Mouse (Mus musculus): ENCODE measurements at regions not wholly inside any gene's neighbourhood (a gene's known extent, or its start where the extent isn't known, plus 50 kb on each side); places are given as distances from the start of the nearest gene placed in this dataset.
"Not testable (repeated sequence)": the region's sequence is repeated elsewhere in the genome, so short reads cannot be mapped to it uniquely, and the experiment has no call there.

DNA sequence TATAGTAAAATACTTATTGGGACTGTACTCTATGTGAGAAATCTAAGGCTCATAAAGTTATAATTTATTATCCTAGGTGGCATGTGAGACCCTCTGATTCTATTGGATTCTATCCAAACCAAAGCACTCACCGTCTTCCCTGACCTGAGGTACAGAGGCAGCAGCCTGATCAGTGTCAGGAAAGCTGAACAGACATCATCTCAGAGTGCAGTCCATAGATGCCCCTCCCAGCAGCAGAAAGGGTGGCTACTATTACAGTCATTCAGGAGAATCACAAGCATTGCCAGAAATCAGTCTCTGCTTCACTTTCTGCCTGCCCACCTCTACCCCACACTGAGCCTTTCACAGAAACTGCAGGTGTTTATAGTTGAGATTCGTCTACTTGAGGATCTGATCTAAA, 1854.9 kb downstream of the 9330182O14Rik start:
- Histone ChIP-seq H3K4me3 (ENCODE audit: low read depth, low read length) (no peak overlapping the region), H3K9ac (no peak overlapping the region), H3K36me3 (ENCODE audit: insufficient read depth) (no peaks in the 10 kb centered on the region), H3K27me3 (ENCODE audit: insufficient read depth, low read length) (no peaks in the 10 kb centered on the region), H3K9me3 (ENCODE audit: low read depth, low read length) (no peaks in the 10 kb centered on the region), H3K4me2 (no peak overlapping the region), H3K27ac (ENCODE audit: low read depth) (no peak overlapping the region), H3K4me1 (ENCODE audit: insufficient read depth) (no peaks in the 10 kb centered on the region)
- TF ChIP-seq CTCF (IDR thresholded peaks at IDR 0.05; ENCODE audit: low read depth), result no peak
- 47% methylated on average over 2 of the region's 2 CpGs for WGBS
- DNase-seq, result no peak
- ATAC-seq (ENCODE audit: insufficient read depth), result no peak

DNA sequence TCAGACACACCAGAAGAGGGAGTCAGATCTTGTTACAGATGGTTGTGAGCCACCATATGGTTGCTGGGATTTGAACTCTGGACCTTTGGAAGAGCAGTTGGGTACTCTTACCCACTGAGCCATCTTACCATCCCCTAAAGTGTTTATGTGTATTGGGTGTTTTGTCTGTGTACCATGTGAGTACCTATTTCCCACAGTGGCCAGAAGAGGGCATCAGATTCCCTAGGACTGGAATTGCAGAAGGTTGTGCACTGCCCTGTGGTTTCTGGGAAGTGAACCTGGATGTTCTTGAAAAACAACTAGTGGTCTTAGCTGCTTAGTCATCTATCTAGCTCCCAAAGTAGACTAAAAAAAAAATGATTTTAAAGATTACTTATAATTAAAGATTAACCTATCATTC, 1857.7 kb downstream of the 9330182O14Rik start:
- H3K4me2 ChIP-seq, result no peak overlapping the region
- H3K27ac ChIP-seq (ENCODE audit: low read depth), result no peak overlapping the region
- no peak overlapping the region for H3K4me3 ChIP-seq (ENCODE audit: low read depth, low read length)
- no peaks in the 10 kb centered on the region for H3K4me1 ChIP-seq (ENCODE audit: insufficient read depth)
- no peak overlapping the region for H3K9ac ChIP-seq
- H3K9me3 ChIP-seq (ENCODE audit: low read depth, low read length), result no peaks in the 10 kb centered on the region
- ATAC-seq (ENCODE audit: insufficient read depth) (no peak), DNase-seq (no peak)
- no peaks in the 10 kb centered on the region for H3K36me3 ChIP-seq (ENCODE audit: insufficient read depth)
- peak; percentile 17; the same call in 1 of the 2 replicates for TF ChIP-seq CTCF (IDR thresholded peaks at IDR 0.05; ENCODE audit: low read depth)
- H3K27me3 ChIP-seq (ENCODE audit: insufficient read depth, low read length), result no peaks in the 10 kb centered on the region

- not testable (repeated sequence) for H3K4me2 ChIP-seq; H3K27ac ChIP-seq (ENCODE audit: low read depth); DNase-seq; H3K9ac ChIP-seq; H3K4me1 ChIP-seq (ENCODE audit: insufficient read depth); H3K36me3 ChIP-seq (ENCODE audit: insufficient read depth); ATAC-seq (ENCODE audit: insufficient read depth); H3K4me3 ChIP-seq (ENCODE audit: low read depth, low read length); H3K27me3 ChIP-seq (ENCODE audit: insufficient read depth, low read length); H3K9me3 ChIP-seq (ENCODE audit: low read depth, low read length)
- WGBS, result 94% methylated on average over 12 of the region's 12 CpGs
These were observed 1898.1 kb downstream of the 9330182O14Rik start for GRCm38 (mm10) chr15:42032286-42032685.

- no peak for TF ChIP-seq CTCF (IDR thresholded peaks at IDR 0.05; ENCODE audit: low read depth)
- Histone ChIP-seq H3K4me3 (ENCODE audit: low read depth, low read length) (no peak overlapping the region), H3K27me3 (ENCODE audit: insufficient read depth, low read length) (no peaks in the 10 kb centered on the region), H3K27ac (ENCODE audit: low read depth) (no peak overlapping the region), H3K4me2 (no peak overlapping the region), H3K36me3 (ENCODE audit: insufficient read depth) (no peaks in the 10 kb centered on the region), H3K4me1 (ENCODE audit: insufficient read depth) (no peaks in the 10 kb centered on the region), H3K9ac (no peak overlapping the region), H3K9me3 (ENCODE audit: low read depth, low read length) (no peaks in the 10 kb centered on the region)
- no peak for DNase-seq
- WGBS, result 62% methylated on average over 4 of the region's 4 CpGs
- ATAC-seq (ENCODE audit: insufficient read depth), result no peak
These were observed 1913.2 kb downstream of the 9330182O14Rik start for GRCm38 (mm10) chr15:42047088-42047976.

- Histone ChIP-seq H3K4me2 (no peak overlapping the region), H3K27me3 (ENCODE audit: insufficient read depth, low read length) (no peaks in the 10 kb centered on the region), H3K9ac (no peak overlapping the region), H3K36me3 (ENCODE audit: insufficient read depth) (no peaks in the 10 kb centered on the region), H3K27ac (ENCODE audit: low read depth) (no peak overlapping the region), H3K9me3 (ENCODE audit: low read depth, low read length) (no peaks in the 10 kb centered on the region), H3K4me1 (ENCODE audit: insufficient read depth) (no peaks in the 10 kb centered on the region), H3K4me3 (ENCODE audit: low read depth, low read length) (no peak overlapping the region)
- 44% methylated on average over 3 of the region's 3 CpGs for WGBS
- ATAC-seq (ENCODE audit: insufficient read depth) (peak; percentile 66; the same call in 1 of the 2 replicates), DNase-seq (peak; percentile 78)
- TF ChIP-seq CTCF (IDR thresholded peaks at IDR 0.05; ENCODE audit: low read depth), result no peak
These were observed 1922.6 kb downstream of the 9330182O14Rik start for GRCm38 (mm10) chr15:42056772-42057171.

DNA sequence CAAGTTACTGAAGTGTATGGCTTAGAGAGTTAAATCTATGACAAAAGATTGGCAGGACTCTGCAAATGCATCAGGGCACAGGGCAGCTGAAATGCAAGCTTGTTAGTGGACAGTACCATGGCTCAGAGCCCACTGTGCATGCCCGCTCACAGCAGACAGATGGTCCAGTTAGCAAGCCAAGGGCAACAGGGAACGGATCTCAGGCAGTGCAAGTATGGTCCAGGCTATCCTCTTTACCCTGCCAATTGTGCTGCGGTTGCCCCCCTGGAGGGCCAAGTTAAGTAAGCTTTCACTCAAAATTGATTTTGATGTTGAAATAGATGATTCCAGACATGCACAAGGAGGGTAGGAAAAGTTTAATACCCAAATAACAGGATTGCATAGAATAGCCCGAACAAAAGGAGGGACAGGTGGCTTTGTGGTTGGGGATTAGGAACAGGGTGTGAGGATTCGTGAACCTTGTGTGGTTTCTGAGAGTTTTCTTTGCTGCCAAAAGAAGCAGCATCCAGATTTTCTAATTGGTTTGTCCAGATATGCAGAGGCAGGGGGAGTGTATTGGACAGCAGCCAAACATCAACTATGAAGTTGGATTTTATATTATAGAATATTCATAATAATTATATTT, 1934.2 kb downstream of the 9330182O14Rik start:
- ATAC-seq (ENCODE audit: insufficient read depth), result no peak
- Histone ChIP-seq H3K27ac (ENCODE audit: low read depth) (no peak overlapping the region), H3K4me3 (ENCODE audit: low read depth, low read length) (no peak overlapping the region), H3K36me3 (ENCODE audit: insufficient read depth) (no peaks in the 10 kb centered on the region), H3K4me1 (ENCODE audit: insufficient read depth) (no peaks in the 10 kb centered on the region), H3K4me2 (no peak overlapping the region), H3K9me3 (ENCODE audit: low read depth, low read length) (no peaks in the 10 kb centered on the region), H3K27me3 (ENCODE audit: insufficient read depth, low read length) (no peaks in the 10 kb centered on the region), H3K9ac (no peak overlapping the region)
- WGBS, result 66% methylated on average over 5 of the region's 5 CpGs
- TF ChIP-seq CTCF (IDR thresholded peaks at IDR 0.05; ENCODE audit: low read depth), result no peak
- peak; percentile 25 for DNase-seq

DNA sequence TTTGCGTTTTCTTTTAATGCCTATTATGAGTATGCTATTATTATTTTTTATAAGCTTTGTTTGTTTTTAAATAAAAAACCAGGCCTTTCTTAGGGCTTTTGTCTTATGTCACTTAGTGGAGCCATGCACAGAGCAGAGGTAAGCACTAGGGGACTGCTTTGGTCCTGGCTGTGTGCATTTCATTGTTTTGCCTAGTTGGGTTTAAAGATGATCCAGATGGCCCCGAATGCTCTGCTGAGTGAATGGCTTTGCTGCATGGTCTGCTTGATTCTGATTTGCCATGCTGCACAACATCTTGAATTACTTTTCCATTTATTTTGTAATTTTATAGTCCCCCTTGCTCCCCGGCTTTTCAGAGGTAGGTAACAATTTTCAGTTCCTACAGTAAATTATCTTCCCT, 1934.9 kb downstream of the 9330182O14Rik start:
- Histone ChIP-seq H3K4me2 (no peak overlapping the region), H3K9me3 (ENCODE audit: low read depth, low read length) (no peaks in the 10 kb centered on the region), H3K9ac (no peak overlapping the region), H3K4me3 (ENCODE audit: low read depth, low read length) (no peak overlapping the region), H3K36me3 (ENCODE audit: insufficient read depth) (no peaks in the 10 kb centered on the region), H3K27me3 (ENCODE audit: insufficient read depth, low read length) (no peaks in the 10 kb centered on the region), H3K4me1 (ENCODE audit: insufficient read depth) (no peaks in the 10 kb centered on the region), H3K27ac (ENCODE audit: low read depth) (no peak overlapping the region)
- DNase-seq (no peak), ATAC-seq (ENCODE audit: insufficient read depth) (no peak)
- 83% methylated on average over 3 of the region's 3 CpGs for WGBS
- no peak for TF ChIP-seq CTCF (IDR thresholded peaks at IDR 0.05; ENCODE audit: low read depth)

Data from lung, embryonic 14.5 days (tissue).